Mouse (Mus musculus): ENCODE results near the gene Cdc25a. TPM values are rescaled to one million over a fixed set of nuclear protein-coding genes. Genes with fewer than 3 reads are reported as not detected.
A peak's percentile ranks its signal among the peaks of the same experiment; 100 is the strongest.

The Cdc25a gene
- 15.4 and 16.7 TPM in 2 replicates for polyA plus RNA-seq (2012; rRNA removed)

DNA sequence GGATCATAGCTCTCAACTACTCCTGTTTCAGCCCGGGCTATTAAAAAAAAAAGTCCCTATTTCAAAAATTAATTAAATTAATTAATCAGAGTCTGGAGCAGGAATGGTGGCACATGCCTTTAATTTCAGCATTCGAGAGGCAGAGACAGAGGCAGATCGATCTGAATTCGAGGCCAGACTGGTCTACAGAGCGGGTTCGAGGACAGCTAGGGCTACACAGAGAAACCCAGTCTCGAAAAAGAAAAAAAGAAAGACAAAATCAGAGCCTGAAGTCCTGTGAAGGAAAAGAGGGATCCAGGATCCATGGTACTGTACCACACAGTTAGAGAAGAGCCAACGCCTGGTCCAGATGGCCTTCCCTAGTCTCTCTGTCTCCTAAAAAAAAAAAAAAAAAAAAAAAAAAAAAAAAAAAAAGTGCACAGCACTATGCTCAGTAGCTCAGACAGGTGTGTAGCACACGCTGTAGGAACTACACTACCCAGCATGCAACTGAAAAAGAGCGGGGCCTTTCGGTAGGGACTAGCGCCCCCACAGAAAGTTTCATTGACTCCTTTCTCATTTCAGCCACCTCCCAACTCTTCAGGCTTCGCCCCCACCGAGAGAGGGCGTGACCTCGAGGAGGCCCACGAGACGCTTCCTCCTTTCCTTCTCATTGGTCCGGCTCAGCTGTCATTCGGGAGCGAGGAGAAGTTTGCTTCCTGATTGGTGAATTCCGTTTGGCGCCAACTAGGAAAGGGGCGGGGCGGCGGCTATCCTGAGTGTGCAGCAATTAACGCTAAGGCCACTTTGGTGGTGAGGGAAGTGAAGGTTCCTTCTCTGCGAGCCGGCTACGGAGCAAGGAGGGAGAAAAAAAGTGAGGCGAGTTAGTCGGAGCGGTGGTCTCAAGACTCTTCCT, at the start of gene Cdc25a:
Cdc25a (plus strand) TSS at position 783 of the 895 bp plus-strand sequence.
- peak; percentile 100 for DNase-seq (ENCODE audit: low read depth)
- TF ChIP-seq CTCF (IDR thresholded peaks at IDR 0.05; ENCODE audit: borderline replicate concordance, extremely low read depth, insufficient read depth, insufficient read length): peak; percentile 55; the same call in 1 of the 2 replicates
- no peak for TF ChIP-seq POLR2A (IDR thresholded peaks at IDR 0.05; ENCODE audit: borderline replicate concordance, extremely low read depth, insufficient read depth, insufficient read length, poor library complexity, severe bottlenecking)

DNA sequence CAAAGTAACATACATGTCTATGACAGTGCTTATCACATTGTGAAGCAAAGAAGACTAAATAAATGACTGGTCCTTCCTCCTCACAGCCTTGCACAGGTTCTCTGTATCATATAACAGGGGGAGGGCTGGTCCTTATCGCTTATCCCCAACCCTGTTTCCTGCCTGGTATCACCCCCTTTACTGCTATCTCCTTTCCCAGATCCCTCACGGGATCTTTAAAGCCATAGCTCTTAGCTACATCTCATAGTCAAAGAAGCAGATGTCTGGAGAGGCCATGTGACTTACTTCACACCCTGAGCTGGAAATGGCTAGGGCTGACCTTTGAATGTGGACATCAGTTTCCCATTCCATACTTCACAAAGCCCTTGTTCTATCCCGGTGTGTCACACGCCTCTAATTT, 49.6 kb upstream of the Cdc25a start:
- TF ChIP-seq CTCF (IDR thresholded peaks at IDR 0.05; ENCODE audit: borderline replicate concordance, extremely low read depth, insufficient read depth, insufficient read length): no peak
- no peak for TF ChIP-seq POLR2A (IDR thresholded peaks at IDR 0.05; ENCODE audit: borderline replicate concordance, extremely low read depth, insufficient read depth, insufficient read length, poor library complexity, severe bottlenecking)
- DNase-seq (ENCODE audit: low read depth): no peak

DNA sequence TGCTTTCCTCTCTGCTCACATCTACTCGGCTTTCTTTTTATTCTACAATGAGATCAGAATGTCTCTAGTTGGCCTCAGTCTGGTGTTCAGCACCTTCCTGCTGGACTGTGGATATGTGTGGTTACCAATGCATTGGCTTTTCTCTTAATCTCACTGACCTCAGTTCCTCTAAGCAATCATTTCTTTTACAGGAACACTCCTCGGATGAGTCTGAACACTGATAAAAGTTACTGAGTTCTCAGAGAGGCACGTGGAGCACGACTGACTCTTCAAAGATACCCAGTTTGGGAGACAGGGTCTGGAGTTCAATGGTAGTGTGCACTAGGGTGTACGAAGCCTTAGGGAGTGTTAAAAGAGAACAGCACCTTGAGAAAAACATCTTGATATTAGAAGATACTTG, 49.2 kb upstream of the Cdc25a start:
- TF ChIP-seq POLR2A (IDR thresholded peaks at IDR 0.05; ENCODE audit: borderline replicate concordance, extremely low read depth, insufficient read depth, insufficient read length, poor library complexity, severe bottlenecking) (no peak), CTCF (IDR thresholded peaks at IDR 0.05; ENCODE audit: borderline replicate concordance, extremely low read depth, insufficient read depth, insufficient read length) (no peak)
- no peak for DNase-seq (ENCODE audit: low read depth)

DNA sequence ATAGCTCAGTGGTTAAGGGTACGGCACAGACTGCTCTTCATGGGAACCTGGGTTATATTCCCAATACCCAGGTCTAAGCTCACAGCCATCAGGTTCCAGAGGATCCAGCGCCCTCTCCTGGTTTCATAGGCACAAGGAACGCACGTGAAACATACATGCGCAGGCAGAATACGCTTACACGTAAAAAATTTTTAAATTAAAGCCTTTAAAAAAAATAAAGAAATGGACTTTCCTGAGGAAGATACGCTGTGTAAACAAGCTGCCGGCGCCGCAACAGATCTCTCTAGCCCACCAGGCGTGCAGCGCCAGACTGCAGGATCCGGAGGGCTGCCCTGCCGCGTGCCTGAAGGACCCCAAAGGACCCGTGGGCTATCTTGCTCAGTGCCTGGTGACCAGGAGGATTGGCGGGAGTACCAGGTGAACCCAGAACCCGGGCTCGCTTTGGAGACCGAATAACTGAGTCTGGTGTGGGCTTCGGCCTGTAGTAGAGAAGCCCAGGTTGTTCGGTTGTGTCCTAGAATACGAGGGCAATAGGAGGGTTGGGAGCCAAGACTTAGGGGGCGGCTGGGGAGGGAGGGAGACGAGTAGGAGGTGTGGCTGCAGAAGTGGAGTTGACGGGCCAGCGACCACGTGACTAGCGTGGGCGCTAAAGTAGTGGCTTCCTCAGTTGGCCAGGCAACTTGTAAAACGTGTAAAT, 42.8 kb upstream of the Cdc25a start, which contains the start of gene Nme6:
Nme6 (plus strand) TSS at position 359 of the 697 bp plus-strand sequence.
- DNase-seq (ENCODE audit: low read depth): peak; percentile 95
- TF ChIP-seq CTCF (IDR thresholded peaks at IDR 0.05; ENCODE audit: borderline replicate concordance, extremely low read depth, insufficient read depth, insufficient read length): peak; percentile 71; the same call in 1 of the 2 replicates
- peak; percentile 70; the same call in 1 of the 2 replicates for TF ChIP-seq POLR2A (IDR thresholded peaks at IDR 0.05; ENCODE audit: borderline replicate concordance, extremely low read depth, insufficient read depth, insufficient read length, poor library complexity, severe bottlenecking)

DNA sequence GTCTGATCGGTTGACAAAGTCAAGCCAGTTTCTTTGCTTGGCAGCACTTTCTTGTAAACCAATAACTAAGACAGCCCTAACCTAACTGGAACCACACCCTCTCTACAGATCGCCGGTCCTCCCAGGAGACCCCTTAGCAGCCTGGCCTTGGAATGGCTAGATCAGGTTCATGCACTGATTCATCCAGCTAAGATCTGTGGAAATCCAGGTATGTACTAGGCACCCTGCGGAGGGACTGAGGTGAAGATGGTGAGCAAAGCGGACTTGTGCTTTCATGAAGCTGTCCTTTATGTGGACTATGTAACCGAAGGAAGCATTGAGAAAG, 42.3 kb upstream of the Cdc25a start:
- DNase-seq (ENCODE audit: low read depth): no peak
- no peak for TF ChIP-seq POLR2A (IDR thresholded peaks at IDR 0.05; ENCODE audit: borderline replicate concordance, extremely low read depth, insufficient read depth, insufficient read length, poor library complexity, severe bottlenecking)
- no peak for TF ChIP-seq CTCF (IDR thresholded peaks at IDR 0.05; ENCODE audit: borderline replicate concordance, extremely low read depth, insufficient read depth, insufficient read length)

DNA sequence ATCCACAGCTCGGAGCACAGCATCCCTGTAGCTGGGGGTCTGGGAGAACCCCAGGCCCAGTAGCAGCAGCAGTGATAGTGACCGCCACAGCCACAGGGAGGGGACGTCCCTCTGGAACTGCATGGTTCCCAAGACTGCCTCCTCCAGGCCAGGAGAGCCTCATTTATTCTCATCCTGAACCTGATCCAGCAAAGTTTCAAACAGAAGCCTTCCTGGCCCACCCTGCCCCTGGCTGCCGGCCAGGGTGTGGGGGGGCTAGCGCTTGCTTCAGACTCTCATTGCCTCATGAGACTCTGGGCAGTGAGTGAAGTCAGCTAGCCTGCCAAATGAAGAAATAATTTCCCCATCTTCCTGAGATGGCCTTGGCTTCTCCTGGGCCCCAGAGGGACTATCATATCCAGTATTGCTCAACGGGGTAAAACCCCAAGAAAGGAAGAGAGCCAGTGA, 26.0 kb upstream of the Cdc25a start, which contains the start of gene Camp:
Camp (minus strand) TSS at position 306 of the 447 bp plus-strand sequence.
- DNase-seq (ENCODE audit: low read depth): peak; percentile 51
- TF ChIP-seq CTCF (IDR thresholded peaks at IDR 0.05; ENCODE audit: borderline replicate concordance, extremely low read depth, insufficient read depth, insufficient read length) (no peak), POLR2A (IDR thresholded peaks at IDR 0.05; ENCODE audit: borderline replicate concordance, extremely low read depth, insufficient read depth, insufficient read length, poor library complexity, severe bottlenecking) (no peak)

DNA sequence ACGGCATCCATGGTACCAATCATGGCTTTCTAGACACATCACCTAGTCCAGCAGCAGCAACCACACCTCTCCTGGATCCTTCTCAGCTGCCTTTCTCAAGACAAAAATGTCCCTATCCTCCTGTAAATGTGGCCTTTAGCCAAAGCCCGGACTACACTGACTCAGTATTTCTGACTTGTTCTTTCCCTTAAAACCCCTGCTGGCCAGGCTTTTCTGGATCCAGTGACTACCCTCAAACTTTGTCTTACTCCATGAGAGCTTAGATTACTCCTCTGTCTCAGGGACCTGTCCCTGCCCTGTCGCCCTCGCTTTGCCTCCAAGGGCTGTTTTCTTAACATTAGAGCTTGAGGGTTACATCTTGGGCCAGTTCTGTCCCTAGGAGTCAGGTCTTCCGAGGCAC, 25.3 kb upstream of the Cdc25a start:
- no peak for TF ChIP-seq CTCF (IDR thresholded peaks at IDR 0.05; ENCODE audit: borderline replicate concordance, extremely low read depth, insufficient read depth, insufficient read length)
- TF ChIP-seq POLR2A (IDR thresholded peaks at IDR 0.05; ENCODE audit: borderline replicate concordance, extremely low read depth, insufficient read depth, insufficient read length, poor library complexity, severe bottlenecking): no peak
- DNase-seq (ENCODE audit: low read depth): no peak

DNA sequence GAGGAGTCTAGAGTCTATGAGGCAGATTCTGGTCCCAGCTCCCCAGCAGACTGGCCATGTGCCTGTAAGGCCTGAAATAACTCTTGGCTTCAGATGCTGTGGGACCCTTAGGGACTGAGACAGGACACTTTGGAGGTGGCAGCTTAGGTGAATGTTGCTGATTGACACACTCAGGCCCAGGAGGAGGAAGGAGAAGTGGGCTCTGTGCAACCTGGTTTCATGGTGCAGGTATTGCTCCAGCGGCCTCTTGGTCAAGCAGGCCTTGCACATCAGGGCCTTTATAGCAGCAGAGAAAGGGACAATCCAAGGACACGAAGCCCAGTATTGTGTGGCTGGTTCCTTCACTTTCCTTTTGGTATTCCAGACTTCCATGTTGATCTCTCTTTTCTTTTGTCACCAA, 21.0 kb upstream of the Cdc25a start:
- DNase-seq (ENCODE audit: low read depth): no peak
- TF ChIP-seq CTCF (IDR thresholded peaks at IDR 0.05; ENCODE audit: borderline replicate concordance, extremely low read depth, insufficient read depth, insufficient read length): no peak
- TF ChIP-seq POLR2A (IDR thresholded peaks at IDR 0.05; ENCODE audit: borderline replicate concordance, extremely low read depth, insufficient read depth, insufficient read length, poor library complexity, severe bottlenecking): no peak

DNA sequence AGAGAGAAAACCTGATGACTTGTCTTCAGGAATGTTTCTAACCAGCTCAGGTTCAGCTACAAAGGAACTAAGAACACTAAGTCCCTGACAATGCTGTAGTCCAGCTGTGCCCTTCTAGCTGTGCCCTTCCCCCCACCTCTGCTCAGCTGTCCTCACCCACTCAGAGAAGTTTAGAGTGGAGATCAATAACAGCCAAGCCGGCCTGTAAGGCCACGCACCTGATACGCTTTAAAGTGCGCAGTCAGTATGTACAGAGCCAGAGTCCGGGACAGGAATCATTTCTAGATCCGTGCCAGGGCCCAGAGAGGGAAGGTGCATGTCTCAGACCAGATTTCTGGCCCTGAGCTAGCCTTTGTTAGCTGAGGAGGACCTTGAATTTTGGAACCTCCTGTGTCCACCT, 19.4 kb upstream of the Cdc25a start:
- DNase-seq (ENCODE audit: low read depth): no peak
- TF ChIP-seq POLR2A (IDR thresholded peaks at IDR 0.05; ENCODE audit: borderline replicate concordance, extremely low read depth, insufficient read depth, insufficient read length, poor library complexity, severe bottlenecking): no peak
- TF ChIP-seq CTCF (IDR thresholded peaks at IDR 0.05; ENCODE audit: borderline replicate concordance, extremely low read depth, insufficient read depth, insufficient read length): no peak

DNA sequence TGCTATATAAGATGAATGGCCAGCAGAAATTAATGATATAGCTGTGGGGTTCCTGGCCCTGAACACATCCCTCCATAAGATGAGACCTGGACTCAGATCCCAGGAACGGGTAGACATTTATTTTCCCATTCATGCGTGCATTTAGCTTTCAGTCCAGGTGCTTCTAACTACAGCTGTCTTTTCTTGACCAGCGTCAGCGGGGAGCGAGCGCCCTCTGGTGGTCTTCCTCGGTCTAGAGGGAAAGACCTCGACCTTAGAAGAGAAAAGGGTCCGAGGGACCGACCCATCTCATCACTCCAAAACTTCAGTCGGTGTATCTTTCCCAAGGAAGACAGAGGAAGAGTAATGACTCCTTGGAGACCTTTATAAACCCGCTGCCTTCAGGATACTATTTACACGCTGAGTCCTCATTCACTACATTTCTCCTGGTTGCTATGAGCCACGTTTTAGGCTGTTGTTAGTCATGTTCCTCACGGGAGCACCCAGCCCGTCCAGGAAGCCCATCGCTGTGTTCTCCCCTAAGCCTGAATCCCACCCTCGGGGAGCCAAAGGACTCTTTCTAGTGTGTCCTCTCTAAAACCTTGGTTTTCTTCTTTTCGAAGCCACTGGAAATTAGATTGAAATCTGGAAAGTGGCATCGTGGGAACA, 12.9 kb upstream of the Cdc25a start:
- TF ChIP-seq POLR2A (IDR thresholded peaks at IDR 0.05; ENCODE audit: borderline replicate concordance, extremely low read depth, insufficient read depth, insufficient read length, poor library complexity, severe bottlenecking) (no peak), CTCF (IDR thresholded peaks at IDR 0.05; ENCODE audit: borderline replicate concordance, extremely low read depth, insufficient read depth, insufficient read length) (peak; percentile 95)
- DNase-seq (ENCODE audit: low read depth): peak; percentile 80

DNA sequence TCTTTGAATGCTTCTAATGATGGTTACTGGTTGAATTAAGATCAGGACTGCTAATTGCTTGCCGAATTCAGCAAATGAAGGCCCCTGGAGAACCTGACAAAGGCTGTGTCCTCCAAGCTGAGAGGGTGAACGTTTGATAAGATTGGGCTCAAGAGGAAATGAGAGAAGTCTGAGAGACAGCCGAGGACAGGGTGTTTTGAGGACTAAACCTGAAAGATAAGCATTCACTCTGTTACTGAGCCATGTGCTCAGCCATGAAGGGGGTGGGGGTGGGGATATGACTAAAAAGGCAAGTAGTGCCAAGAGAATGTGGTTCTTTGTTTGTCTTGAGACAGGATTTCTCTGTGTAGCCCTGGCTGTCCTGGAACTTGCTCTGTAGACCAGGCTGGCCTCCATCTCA, 12.3 kb upstream of the Cdc25a start:
- TF ChIP-seq POLR2A (IDR thresholded peaks at IDR 0.05; ENCODE audit: borderline replicate concordance, extremely low read depth, insufficient read depth, insufficient read length, poor library complexity, severe bottlenecking) (no peak), CTCF (IDR thresholded peaks at IDR 0.05; ENCODE audit: borderline replicate concordance, extremely low read depth, insufficient read depth, insufficient read length) (no peak)
- peak; percentile 2 for DNase-seq (ENCODE audit: low read depth)
